Mouse (Mus musculus) kidney, adult 2 months (tissue): ENCODE data around the gene Ankrd13a. TPM values are rescaled to one million over a fixed set of nuclear protein-coding genes. Genes with fewer than 3 reads are reported as not detected.

Source experiments
- DNase-seq: peaks from one replicate; pipeline ENCODE4 v3.0.0; 2021
- H3K27ac ChIP-seq: fragments of 200-500 bp; 2 replicates; pipeline ENCODE4 v1.5.1; 2012; ENCODE audit warnings: low read depth, low read length, control low read depth, inconsistent platforms; ENCODE audit not compliant: insufficient read depth
- H3K27me3 ChIP-seq: fragments of 200-500 bp; replicated peaks from 2 replicates; pipeline ENCODE4 v1.6.1; 2012; ENCODE audit warnings: mild to moderate bottlenecking, moderate library complexity, low read length, inconsistent platforms; ENCODE audit not compliant: control insufficient read depth, insufficient read depth
- H3K36me3 ChIP-seq: fragments of 200-500 bp; 2 replicates; pipeline ENCODE4 v1.6.1; 2012; ENCODE audit warnings: mild to moderate bottlenecking, moderate library complexity, low read length, inconsistent platforms; ENCODE audit not compliant: control insufficient read depth, insufficient read depth
- H3K4me1 ChIP-seq: fragments of 200-500 bp; 2 replicates; pipeline ENCODE4 v1.6.1; 2011; ENCODE audit warnings: low read length; ENCODE audit not compliant: control insufficient read depth, insufficient read depth
- H3K4me3 ChIP-seq: fragments of 200-500 bp; 2 replicates; pipeline ENCODE4 v1.5.1; 2011; ENCODE audit warnings: mild to moderate bottlenecking, low read depth, low read length, control low read depth; ENCODE audit not compliant: insufficient read depth
- CTCF ChIP-seq: fragments of 200-500 bp; conservative IDR thresholded peaks from 2 replicates; pipeline ENCODE4 v1.5.1; 2011; ENCODE audit warnings: low read depth, mild to moderate bottlenecking, control low read depth, low read length, moderate library complexity, mixed read lengths; ENCODE audit not compliant: insufficient read depth, insufficient read length
- POLR2A ChIP-seq: fragments of 200-500 bp; IDR thresholded peaks from one replicate; pipeline ENCODE4 v1.6.1; 2011; ENCODE audit warnings: low read depth, low read length, control low read depth
- WGBS: fragments of 180-500 bp; shearing (Covaris S2); methylation state at CpG from one replicate; pipeline ENCODE4 v1.1.7; 2018; 5-methylcytosine and 5-hydroxymethylcytosine counted together
- polyA plus RNA-seq: library from polyadenylated mRNA; depleted of rRNA; stranded (reverse); fragments of >200 nt; gene quantifications from 2 replicates; pipeline ENCODE4 v1.2.3, GENCODE M21; 2012

Gene Ankrd13a
- polyA plus RNA-seq, 1 experiment: 51.6 TPM

GRCm38 (mm10) chr5:114775056-114775979, 841 bp downstream of the Ankrd13a start, which contains the start of gene Git2:
TSS of gene Git2 (minus strand) at chr5:114775517.
- no peaks in the 10 kb centered on the region for H3K36me3 ChIP-seq
- H3K4me3 ChIP-seq: peak within 1 kb of the TSS; percentile 78
- peak within 1 kb of the TSS; percentile 98 for H3K27ac ChIP-seq
- TF ChIP-seq POLR2A: no peak
- TF ChIP-seq CTCF: no peak
- DNase-seq: peak; percentile 8
- 2% methylated on average over 56 of the region's 63 CpGs for WGBS
- no peaks in the 10 kb centered on the region; the same call in 1 of the 2 replicates for H3K4me1 ChIP-seq
- no peaks in the 10 kb centered on the region for H3K27me3 ChIP-seq

GRCm38 (mm10) chr5:114776174-114776573, 1.7 kb downstream of the Ankrd13a start:
- H3K4me1 ChIP-seq: no peaks in the 10 kb centered on the region; the same call in 1 of the 2 replicates
- 80% methylated on average over 7 of the region's 7 CpGs for WGBS
- H3K4me3 ChIP-seq: no peak overlapping the region
- no peak for DNase-seq
- no peak for TF ChIP-seq POLR2A
- TF ChIP-seq CTCF: no peak
- H3K27ac ChIP-seq: no peak overlapping the region
- no peaks in the 10 kb centered on the region for H3K36me3 ChIP-seq
- H3K27me3 ChIP-seq: no peaks in the 10 kb centered on the region

DNA sequence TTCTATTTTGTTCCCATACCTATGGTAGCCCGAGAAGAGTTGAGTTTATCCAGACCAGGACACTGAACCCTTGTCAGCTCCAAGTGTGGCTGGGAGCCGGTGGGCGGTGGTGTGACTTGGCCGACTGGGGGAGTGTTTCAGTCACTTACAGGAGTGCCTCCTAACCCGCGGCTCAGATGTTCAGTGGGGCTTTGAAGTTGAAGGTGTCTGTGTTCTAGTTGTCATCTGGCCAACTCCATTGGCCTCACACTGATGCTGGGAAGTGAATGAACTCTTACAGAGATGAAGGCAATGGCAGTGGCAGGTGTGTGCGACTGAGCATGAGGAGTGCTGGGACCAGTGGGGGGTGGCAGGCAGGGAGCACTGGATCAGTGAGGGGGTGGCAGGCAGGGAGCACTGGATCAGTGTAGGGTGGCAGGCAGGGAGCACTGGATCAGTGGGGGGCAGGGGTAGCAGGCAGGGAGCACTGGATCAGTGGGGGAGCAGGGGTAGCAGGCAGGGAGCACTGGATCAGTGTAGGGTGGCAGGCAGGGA, 5.5 kb downstream of the Ankrd13a start:
- no peak overlapping the region for H3K27ac ChIP-seq
- TF ChIP-seq POLR2A (no peak), CTCF (no peak)
- WGBS: 61% methylated on average over 7 of the region's 7 CpGs
- H3K36me3 ChIP-seq: no peaks in the 10 kb centered on the region
- no peaks in the 10 kb centered on the region for H3K4me1 ChIP-seq
- H3K27me3 ChIP-seq: no peaks in the 10 kb centered on the region
- no peak for DNase-seq
- no peak overlapping the region for H3K4me3 ChIP-seq

DNA sequence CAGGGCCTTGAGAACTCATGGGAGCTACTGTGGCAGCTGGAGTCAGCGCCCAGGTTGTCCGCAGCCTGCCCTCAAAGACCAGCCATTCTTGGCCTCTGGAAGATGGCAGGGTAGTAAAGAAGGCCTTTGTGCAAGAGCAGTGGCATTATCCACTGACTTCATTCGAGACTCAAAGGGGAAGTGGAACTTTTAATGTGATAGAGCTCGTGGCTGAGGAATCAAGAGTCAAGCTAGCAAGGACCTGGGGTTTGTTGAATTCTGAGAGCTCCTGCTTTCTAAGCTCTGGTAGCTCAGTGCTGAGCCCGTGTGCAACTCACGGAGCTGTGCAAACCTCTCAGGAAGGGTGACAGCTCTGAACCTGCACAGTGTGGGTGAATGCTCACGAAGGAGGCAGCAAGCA, 6.4 kb downstream of the Ankrd13a start:
- no peak overlapping the region for H3K4me3 ChIP-seq
- H3K27me3 ChIP-seq: no peaks in the 10 kb centered on the region
- H3K36me3 ChIP-seq: no peaks in the 10 kb centered on the region
- no peak overlapping the region for H3K27ac ChIP-seq
- 83% methylated on average over 7 of the region's 7 CpGs for WGBS
- no peaks in the 10 kb centered on the region for H3K4me1 ChIP-seq
- DNase-seq: no peak
- TF ChIP-seq CTCF: no peak
- TF ChIP-seq POLR2A: no peak

GRCm38 (mm10) chr5:114782991-114783390, 8.5 kb downstream of the Ankrd13a start:
- TF ChIP-seq POLR2A (no peak), CTCF (no peak)
- H3K4me3 ChIP-seq: no peak overlapping the region
- no peak overlapping the region for H3K27ac ChIP-seq
- 72% methylated on average over 9 of the region's 9 CpGs for WGBS
- no peaks in the 10 kb centered on the region for H3K4me1 ChIP-seq
- no peaks in the 10 kb centered on the region for H3K27me3 ChIP-seq
- no peak for DNase-seq
- no peaks in the 10 kb centered on the region for H3K36me3 ChIP-seq

GRCm38 (mm10) chr5:114783405-114784163, 9.1 kb downstream of the Ankrd13a start:
- WGBS: 77% methylated on average over 12 of the region's 12 CpGs
- H3K27ac ChIP-seq: no peak overlapping the region

More at GRCm38 (mm10) chr5:114783405-114784163, 9.1 kb downstream of the Ankrd13a start:
- Histone ChIP-seq H3K4me3 (no peak overlapping the region), H3K4me1 (no peaks in the 10 kb centered on the region), H3K27me3 (no peaks in the 10 kb centered on the region), H3K36me3 (no peaks in the 10 kb centered on the region)
- DNase-seq: no peak
- TF ChIP-seq POLR2A (no peak), CTCF (no peak)
